Mouse (Mus musculus): ENCODE data around the gene Phyhipl. TPM values are rescaled to one million over a fixed set of nuclear protein-coding genes. Genes with fewer than 3 reads are reported as not detected.

The Phyhipl gene
- polyA plus RNA-seq, 1 experiment from 2014 or later, result 2.8 TPM

- 83% methylated on average over 9 of the region's 9 CpGs for WGBS
- H3K4me1 ChIP-seq, result peaks cover 10% of the 10 kb centered on the region
- H3K27ac ChIP-seq, result no peak overlapping the region
- no peaks in the 10 kb centered on the region for H3K9me3 ChIP-seq (replicated peaks)
- no peak for DNase-seq (ENCODE audit: low spot score)
- peaks cover 5% of the 10 kb centered on the region; the same call in 1 of the 2 replicates for H3K27me3 ChIP-seq (ENCODE audit: low read depth, poor library complexity, severe bottlenecking)
- H3K4me3 ChIP-seq, result no peak overlapping the region
- no peaks in the 10 kb centered on the region for H3K36me3 ChIP-seq
These were observed 140.9 kb downstream of the Phyhipl start for GRCm38 (mm10) chr10:70514848-70515247.

GRCm38 (mm10) chr10:70507880-70508279, 147.9 kb downstream of the Phyhipl start:
- Histone ChIP-seq H3K27ac (no peak overlapping the region), H3K27me3 (ENCODE audit: low read depth, poor library complexity, severe bottlenecking) (no peaks in the 10 kb centered on the region), H3K36me3 (no peaks in the 10 kb centered on the region), H3K9me3 (replicated peaks) (no peaks in the 10 kb centered on the region), H3K4me1 (no peaks in the 10 kb centered on the region), H3K4me3 (no peak overlapping the region)
- no peak for DNase-seq (ENCODE audit: low spot score)
- 97% methylated on average over 3 of the region's 3 CpGs for WGBS

Other genes starting within 250 kb of the Phyhipl start
- 5.2 and 7.8 TPM in 2 replicates for gene Fam13c, start 215.5 kb downstream of the Phyhipl start, polyA plus RNA-seq (2016; fragmentation: Nextera tagmentation; extraction: Ambion mirVana)